Mouse (Mus musculus): ENCODE data around the gene Dcdc2c. TPM values are rescaled to one million over a fixed set of nuclear protein-coding genes. Genes with fewer than 3 reads are reported as not detected.
A peak's percentile ranks its signal among the peaks of the same experiment; 100 is the strongest.

The Dcdc2c gene
- total RNA-seq, 1 experiment = 0.71 TPM

DNA sequence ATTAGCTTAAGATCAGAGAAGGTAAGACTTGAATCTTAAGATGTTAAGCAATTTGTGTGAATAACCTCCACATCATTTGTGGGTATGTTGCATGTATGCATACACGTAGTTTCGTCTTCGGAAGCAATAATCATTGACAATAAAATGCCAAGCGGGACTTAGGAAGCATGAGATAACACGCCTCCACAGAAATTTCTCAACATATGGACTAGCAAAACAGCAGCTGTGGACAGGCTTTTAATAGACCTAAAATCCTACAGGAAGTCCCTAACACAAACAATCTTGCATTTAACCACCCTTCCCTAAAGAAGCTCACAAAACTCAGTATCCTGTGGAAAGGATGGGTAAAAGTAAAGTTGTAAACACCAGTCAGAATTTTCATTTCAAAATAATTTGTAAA is 93.4 kb downstream of the Dcdc2c start:
- H3K9ac ChIP-seq (ENCODE audit: insufficient read depth, low read depth, low read length, poor library complexity, severe bottlenecking) = no peak overlapping the region
- no peaks in the 10 kb centered on the region for H3K9me3 ChIP-seq (ENCODE audit: control insufficient read depth, insufficient read depth, low read depth, low read length)
- H3K36me3 ChIP-seq (ENCODE audit: control insufficient read depth, insufficient read depth, low read length, poor library complexity, severe bottlenecking) = no peaks in the 10 kb centered on the region
- DNase-seq (ENCODE audit: low read depth, low spot score) = no peak
- in situ Hi-C loops (cut with MboI; ENCODE audit: low sequenced_read_pairs in 2 of 2, unreplicated experiment in 2 of 2) = no loop called here
- no peak overlapping the region for H3K4me3 ChIP-seq (ENCODE audit: insufficient read depth in 1 of 2, low read depth in 1 of 2, low read length in 2 of 2, poor library complexity in 1 of 2, severe bottlenecking in 1 of 2)
- no peaks in the 10 kb centered on the region for H3K4me1 ChIP-seq (ENCODE audit: control insufficient read depth in 2 of 2, insufficient read depth in 2 of 2, low read length in 2 of 2, poor library complexity in 1 of 2)
- no peak overlapping the region for H3K27ac ChIP-seq (ENCODE audit: insufficient read depth, low read depth, low read length, poor library complexity, severe bottlenecking)
- no peak for TF ChIP-seq ZNF384 (IDR thresholded peaks at IDR 0.05; ENCODE audit: low read depth, low read length)
- TF ChIP-seq HCFC1 (IDR thresholded peaks at IDR 0.05; ENCODE audit: borderline replicate concordance, insufficient read depth, low read length) = no peak
- no peak for TF ChIP-seq MAFK (IDR thresholded peaks at IDR 0.05; ENCODE audit: insufficient read depth, low read depth, low read length)

GRCm38 (mm10) chr12:28436536-28436935 is 115.7 kb downstream of the Dcdc2c start:
- Histone ChIP-seq H3K4me3 (ENCODE audit: insufficient read depth in 1 of 2, low read depth in 1 of 2, low read length in 2 of 2, poor library complexity in 1 of 2, severe bottlenecking in 1 of 2) (no peak overlapping the region), H3K9me3 (ENCODE audit: control insufficient read depth, insufficient read depth, low read depth, low read length) (no peaks in the 10 kb centered on the region), H3K36me3 (ENCODE audit: control insufficient read depth, insufficient read depth, low read length, poor library complexity, severe bottlenecking) (no peaks in the 10 kb centered on the region), H3K27ac (ENCODE audit: insufficient read depth, low read depth, low read length, poor library complexity, severe bottlenecking) (no peak overlapping the region), H3K9ac (ENCODE audit: insufficient read depth, low read depth, low read length, poor library complexity, severe bottlenecking) (no peak overlapping the region), H3K4me1 (ENCODE audit: control insufficient read depth in 2 of 2, insufficient read depth in 2 of 2, low read length in 2 of 2, poor library complexity in 1 of 2) (no peaks in the 10 kb centered on the region)
- TF ChIP-seq CHD2 (IDR thresholded peaks at IDR 0.05; ENCODE audit: low read depth, low read length) = no peak
- no peak for TF ChIP-seq ZNF384 (IDR thresholded peaks at IDR 0.05; ENCODE audit: low read depth, low read length)
- no peak for TF ChIP-seq HCFC1 (IDR thresholded peaks at IDR 0.05; ENCODE audit: borderline replicate concordance, insufficient read depth, low read length)
- in situ Hi-C loops (cut with MboI; ENCODE audit: low sequenced_read_pairs in 2 of 2, unreplicated experiment in 2 of 2) = no loop called here
- DNase-seq (ENCODE audit: low read depth, low spot score) = no peak

GRCm38 (mm10) chr12:28432729-28433067 is 119.5 kb downstream of the Dcdc2c start:
- H3K27ac ChIP-seq (ENCODE audit: insufficient read depth, low read depth, low read length, poor library complexity, severe bottlenecking) = no peak overlapping the region
- DNase-seq (ENCODE audit: low read depth, low spot score) = no peak
- no peaks in the 10 kb centered on the region for H3K36me3 ChIP-seq (ENCODE audit: control insufficient read depth, insufficient read depth, low read length, poor library complexity, severe bottlenecking)
- no peak overlapping the region for H3K4me3 ChIP-seq (ENCODE audit: insufficient read depth in 1 of 2, low read depth in 1 of 2, low read length in 2 of 2, poor library complexity in 1 of 2, severe bottlenecking in 1 of 2)
- in situ Hi-C loops (cut with MboI; ENCODE audit: low sequenced_read_pairs in 2 of 2, unreplicated experiment in 2 of 2) = no loop called here
- no peaks in the 10 kb centered on the region for H3K4me1 ChIP-seq (ENCODE audit: control insufficient read depth in 2 of 2, insufficient read depth in 2 of 2, low read length in 2 of 2, poor library complexity in 1 of 2)
- no peak overlapping the region for H3K9ac ChIP-seq (ENCODE audit: insufficient read depth, low read depth, low read length, poor library complexity, severe bottlenecking)
- TF ChIP-seq CHD2 (IDR thresholded peaks at IDR 0.05; ENCODE audit: low read depth, low read length) (no peak), ZNF384 (IDR thresholded peaks at IDR 0.05; ENCODE audit: low read depth, low read length) (no peak), HCFC1 (IDR thresholded peaks at IDR 0.05; ENCODE audit: borderline replicate concordance, insufficient read depth, low read length) (no peak), MAFK (IDR thresholded peaks at IDR 0.05; ENCODE audit: insufficient read depth, low read depth, low read length) (no peak), ZC3H11A (IDR thresholded peaks at IDR 0.05; ENCODE audit: borderline replicate concordance, low read depth, low read length) (no peak)
- no peaks in the 10 kb centered on the region for H3K9me3 ChIP-seq (ENCODE audit: control insufficient read depth, insufficient read depth, low read depth, low read length)

GRCm38 (mm10) chr12:28431832-28432728 is 120.1 kb downstream of the Dcdc2c start:
- DNase-seq (ENCODE audit: low read depth, low spot score) = peak; percentile 67
- no peaks in the 10 kb centered on the region for H3K36me3 ChIP-seq (ENCODE audit: control insufficient read depth, insufficient read depth, low read length, poor library complexity, severe bottlenecking)
- in situ Hi-C loops (cut with MboI; ENCODE audit: low sequenced_read_pairs in 2 of 2, unreplicated experiment in 2 of 2) = no loop called here
- H3K27ac ChIP-seq (ENCODE audit: insufficient read depth, low read depth, low read length, poor library complexity, severe bottlenecking) = no peak overlapping the region
- H3K4me1 ChIP-seq (ENCODE audit: control insufficient read depth in 2 of 2, insufficient read depth in 2 of 2, low read length in 2 of 2, poor library complexity in 1 of 2) = no peaks in the 10 kb centered on the region
- H3K9me3 ChIP-seq (ENCODE audit: control insufficient read depth, insufficient read depth, low read depth, low read length) = no peaks in the 10 kb centered on the region
- peak; percentile 95 for TF ChIP-seq ZNF384 (IDR thresholded peaks at IDR 0.05; ENCODE audit: low read depth, low read length)
- no peak for TF ChIP-seq MAFK (IDR thresholded peaks at IDR 0.05; ENCODE audit: insufficient read depth, low read depth, low read length)
- TF ChIP-seq ZC3H11A (IDR thresholded peaks at IDR 0.05; ENCODE audit: borderline replicate concordance, low read depth, low read length) = peak; percentile 74
- H3K9ac ChIP-seq (ENCODE audit: insufficient read depth, low read depth, low read length, poor library complexity, severe bottlenecking) = no peak overlapping the region
- H3K4me3 ChIP-seq (ENCODE audit: insufficient read depth in 1 of 2, low read depth in 1 of 2, low read length in 2 of 2, poor library complexity in 1 of 2, severe bottlenecking in 1 of 2) = no peak overlapping the region

- H3K9me3 ChIP-seq (ENCODE audit: control insufficient read depth, insufficient read depth, low read depth, low read length) = no peaks in the 10 kb centered on the region
- in situ Hi-C loops (cut with MboI; ENCODE audit: low sequenced_read_pairs in 2 of 2, unreplicated experiment in 2 of 2) = loop anchor here in 1 of 2 experiments (10.0 kb wide), 1 partner anchor 825 kb away; no protein-coding TSS in a partner anchor
- no peak overlapping the region for H3K4me3 ChIP-seq (ENCODE audit: insufficient read depth in 1 of 2, low read depth in 1 of 2, low read length in 2 of 2, poor library complexity in 1 of 2, severe bottlenecking in 1 of 2)
- TF ChIP-seq ZNF384 (IDR thresholded peaks at IDR 0.05; ENCODE audit: low read depth, low read length) (no peak), ZC3H11A (IDR thresholded peaks at IDR 0.05; ENCODE audit: borderline replicate concordance, low read depth, low read length) (no peak), HCFC1 (IDR thresholded peaks at IDR 0.05; ENCODE audit: borderline replicate concordance, insufficient read depth, low read length) (no peak), MAFK (IDR thresholded peaks at IDR 0.05; ENCODE audit: insufficient read depth, low read depth, low read length) (no peak), CHD2 (IDR thresholded peaks at IDR 0.05; ENCODE audit: low read depth, low read length) (no peak)
- DNase-seq (ENCODE audit: low read depth, low spot score) = no peak
- H3K27ac ChIP-seq (ENCODE audit: insufficient read depth, low read depth, low read length, poor library complexity, severe bottlenecking) = no peak overlapping the region
- no peaks in the 10 kb centered on the region for H3K4me1 ChIP-seq (ENCODE audit: control insufficient read depth in 2 of 2, insufficient read depth in 2 of 2, low read length in 2 of 2, poor library complexity in 1 of 2)
- no peaks in the 10 kb centered on the region for H3K36me3 ChIP-seq (ENCODE audit: control insufficient read depth, insufficient read depth, low read length, poor library complexity, severe bottlenecking)
- no peak overlapping the region for H3K9ac ChIP-seq (ENCODE audit: insufficient read depth, low read depth, low read length, poor library complexity, severe bottlenecking)
Observed at GRCm38 (mm10) chr12:28429856-28430255, 122.3 kb downstream of the Dcdc2c start.
